Mouse (Mus musculus): Measurements from ENCODE around the gene Nosip.

GRCm38 (mm10) chr7:45056329-45056971 is 5.8 kb upstream of the Nosip start:
- TF ChIP-seq CTCF (IDR thresholded peaks at IDR 0.05; ENCODE audit: borderline replicate concordance, insufficient read depth, low read length): no peak
- TF ChIP-seq POLR2A (IDR thresholded peaks at IDR 0.05; ENCODE audit: low read depth, low read length): no peak
